Mouse (Mus musculus) intestine, embryonic 14.5 days (tissue): ENCODE measurements around the gene BC107364. TPM values are rescaled to one million over a fixed set of nuclear protein-coding genes. Genes with fewer than 3 reads are reported as not detected.
"Not testable (repeated sequence)": the region's sequence is repeated elsewhere in the genome, so short reads cannot be mapped to it uniquely, and the experiment has no call there.

Source experiments
- ATAC-seq: fragments of 200-750 bp; cut with Nextera tagmentation; replicated peaks from 2 replicates; pipeline ENCODE4 v1.8.0; 2017; ENCODE audit warnings: low read depth, moderate number of reproducible peaks, moderate TSS enrichment, moderate library complexity; ENCODE audit not compliant: low FRiP score, low TSS enrichment
- DNase-seq: peaks from one replicate; pipeline ENCODE4 v3.0.0-alpha.2; 2018; ENCODE audit warnings: low spot score
- H3K27ac ChIP-seq: fragments of 300-500 bp; sonication (generic); 2 replicates; pipeline ENCODE4 v1.5.1; 2014; ENCODE audit warnings: low read depth, mild to moderate bottlenecking, control low read depth
- H3K27me3 ChIP-seq: fragments of 300-500 bp; sonication (generic); replicated peaks from 2 replicates; pipeline ENCODE4 v1.6.1; 2014; ENCODE audit warnings: low read length, control low read depth; ENCODE audit not compliant: control insufficient read depth, insufficient read depth
- H3K36me3 ChIP-seq: fragments of 300-500 bp; sonication (generic); 2 replicates; pipeline ENCODE4 v1.6.1; 2014; ENCODE audit warnings: low read length, control low read depth; ENCODE audit not compliant: control insufficient read depth, insufficient read depth
- H3K4me1 ChIP-seq: fragments of 300-500 bp; sonication (generic); replicated peaks from 2 replicates; pipeline ENCODE4 v1.6.1; 2014; ENCODE audit warnings: low read length, control low read depth, mixed read lengths; ENCODE audit not compliant: control insufficient read depth, insufficient read depth
- H3K4me2 ChIP-seq: fragments of 300-500 bp; sonication (generic); 2 replicates; pipeline ENCODE4 v1.6.1; 2014; ENCODE audit warnings: low read length
- H3K4me3 ChIP-seq: fragments of 300-500 bp; sonication (generic); 2 replicates; pipeline ENCODE4 v1.5.1; 2014; ENCODE audit warnings: low read depth, low read length, control low read depth, mixed read lengths
- H3K9ac ChIP-seq: fragments of 300-500 bp; sonication (generic); 2 replicates; pipeline ENCODE4 v1.6.1; 2014; ENCODE audit warnings: mild to moderate bottlenecking, low read length
- H3K9me3 ChIP-seq: fragments of 300-500 bp; sonication (generic); 2 replicates; pipeline ENCODE4 v1.6.1; 2016; ENCODE audit warnings: low read length, control low read depth; ENCODE audit not compliant: control insufficient read depth
- WGBS: fragments of 180-500 bp; shearing (Covaris S2); extraction: QIAGEN DNeasy Blood & Tissue Kit; methylation state at CpG from one replicate; pipeline ENCODE4 v1.1.7; 2014; 5-methylcytosine and 5-hydroxymethylcytosine counted together
- polyA plus RNA-seq: library from polyadenylated mRNA; unstranded; fragments of >200 nt; fragmentation: Nextera tagmentation; extraction: Ambion mirVana; gene quantifications from 2 replicates; pipeline ENCODE4 v1.2.1, GENCODE M21; 2014

The BC107364 gene
- polyA plus RNA-seq, 1 experiment from 2014 or later = not detected

DNA sequence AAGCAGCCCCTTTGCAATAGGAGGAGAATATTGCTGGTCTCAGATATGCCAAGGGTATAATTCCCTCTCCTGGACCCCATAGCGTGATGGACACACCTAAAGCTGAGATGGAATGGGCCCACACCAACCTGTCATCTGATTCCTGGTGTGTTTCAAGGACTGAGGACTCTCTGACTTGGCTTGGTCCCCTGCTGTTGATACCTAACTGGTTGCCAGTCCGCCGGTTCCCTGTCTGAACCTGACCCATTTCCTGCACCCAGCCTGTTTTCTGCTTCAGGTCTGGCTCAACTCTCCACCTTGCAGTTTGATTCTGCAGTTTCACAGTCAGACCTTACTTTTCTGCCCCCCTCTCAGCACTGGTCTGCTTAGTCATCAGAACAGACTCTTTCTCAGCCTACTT is 17.5 kb upstream of the BC107364 start:
- DNase-seq = no peak
- no peak overlapping the region for H3K27ac ChIP-seq
- WGBS = 81% methylated on average over 3 of the region's 3 CpGs

DNA sequence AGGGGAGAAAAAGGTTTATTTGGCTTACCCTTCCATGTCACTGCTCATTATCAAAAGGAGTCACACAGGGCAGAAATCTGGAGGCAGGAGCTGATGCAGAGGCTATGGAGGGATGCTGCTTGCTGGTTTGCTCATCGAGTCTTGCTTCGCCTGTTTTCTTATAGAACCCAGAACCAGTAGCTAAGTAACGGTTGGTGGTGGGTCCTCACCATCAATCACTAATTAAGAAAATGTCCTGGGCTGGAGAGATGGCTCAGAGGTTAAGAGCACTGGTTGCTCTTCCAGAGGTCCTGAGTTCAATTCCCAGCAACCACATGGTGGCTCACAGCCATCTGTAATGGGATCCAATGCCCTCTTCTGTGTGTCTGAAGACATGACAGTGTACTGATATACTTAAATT is 16.2 kb upstream of the BC107364 start:
- whole genome bisulfite sequencing = 94% methylated on average over 3 of the region's 3 CpGs
- not testable (repeated sequence) for H3K36me3 ChIP-seq, DNase-seq, H3K9ac ChIP-seq, ATAC-seq, H3K27ac ChIP-seq, H3K9me3 ChIP-seq, H3K4me1 ChIP-seq, H3K4me3 ChIP-seq, H3K4me2 ChIP-seq
- H3K27me3 ChIP-seq = peaks cover 16% of the 10 kb centered on the region; the same call in 1 of the 2 replicates

More for the DNA sequence above, 17.5 kb upstream of the BC107364 start:
- H3K4me2 ChIP-seq = no peak overlapping the region
- 0 out of 2 replicates have a peak, but pooled peaks cover 3% of the 10 kb centered on the region for H3K4me1 ChIP-seq
- no peaks in the 10 kb centered on the region for H3K9me3 ChIP-seq
- no peak overlapping the region for H3K9ac ChIP-seq
- H3K36me3 ChIP-seq = no peaks in the 10 kb centered on the region
- H3K27me3 ChIP-seq = peaks cover 20% of the 10 kb centered on the region
- ATAC-seq = no peak
- no peak overlapping the region for H3K4me3 ChIP-seq

DNA sequence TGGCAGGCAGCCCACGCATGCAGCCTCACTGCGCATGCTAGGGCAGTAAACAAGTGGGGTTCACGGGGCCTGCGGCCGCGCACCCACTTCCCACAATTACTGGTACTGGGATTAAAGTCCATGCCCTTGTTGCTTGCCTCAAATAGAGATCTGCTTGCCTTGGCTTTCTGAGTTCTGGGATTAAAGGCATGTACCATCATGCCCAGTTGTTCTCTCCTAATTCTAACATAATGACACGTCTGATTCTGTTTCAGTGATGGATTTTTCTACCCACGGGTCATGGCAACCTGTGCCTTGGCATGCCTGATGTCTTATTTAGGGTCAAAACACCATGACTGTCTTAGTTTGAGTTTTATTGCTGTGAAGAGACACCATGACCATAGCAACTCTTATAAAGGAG is 15.5 kb upstream of the BC107364 start:
- Histone ChIP-seq H3K36me3 (no peaks in the 10 kb centered on the region), H3K9ac (no peak overlapping the region), H3K27me3 (peaks cover 16% of the 10 kb centered on the region; the same call in 1 of the 2 replicates), H3K4me2 (no peak overlapping the region), H3K27ac (no peak overlapping the region), H3K9me3 (no peaks in the 10 kb centered on the region), H3K4me1 (no peaks in the 10 kb centered on the region), H3K4me3 (no peak overlapping the region)
- ATAC-seq (no peak), DNase-seq (no peak)
- 91% methylated on average over 8 of the region's 8 CpGs for WGBS

DNA sequence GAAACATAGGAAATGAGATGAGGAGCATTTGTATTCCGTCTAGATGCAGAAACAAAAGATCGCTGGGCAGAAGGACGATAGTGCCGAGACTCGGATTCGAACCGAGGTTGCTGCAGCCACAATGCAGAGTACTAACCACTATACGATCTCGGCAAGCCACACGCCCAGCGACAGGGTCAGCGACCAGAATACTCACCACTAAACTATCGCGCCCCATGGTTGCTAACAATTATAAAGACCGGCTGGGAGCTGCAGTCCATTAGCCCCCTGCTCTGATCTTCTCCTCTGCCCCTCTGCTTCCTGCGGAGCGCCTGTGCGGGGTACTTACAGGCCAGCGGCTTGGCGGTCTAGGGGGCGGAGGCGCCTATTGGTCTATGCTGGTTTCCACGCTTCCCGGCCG is 11.8 kb upstream of the BC107364 start:
- no peak overlapping the region for H3K9ac ChIP-seq
- no peaks in the 10 kb centered on the region for H3K4me1 ChIP-seq
- no peak overlapping the region for H3K4me3 ChIP-seq
- H3K27ac ChIP-seq = no peak overlapping the region
- ATAC-seq = no peak
- peak; percentile 64 for DNase-seq
- H3K27me3 ChIP-seq = peaks cover 16% of the 10 kb centered on the region; the same call in 1 of the 2 replicates
- H3K9me3 ChIP-seq = no peaks in the 10 kb centered on the region
- no peak overlapping the region for H3K4me2 ChIP-seq
- WGBS = 19% methylated on average over 25 of the region's 25 CpGs
- H3K36me3 ChIP-seq = no peaks in the 10 kb centered on the region

DNA sequence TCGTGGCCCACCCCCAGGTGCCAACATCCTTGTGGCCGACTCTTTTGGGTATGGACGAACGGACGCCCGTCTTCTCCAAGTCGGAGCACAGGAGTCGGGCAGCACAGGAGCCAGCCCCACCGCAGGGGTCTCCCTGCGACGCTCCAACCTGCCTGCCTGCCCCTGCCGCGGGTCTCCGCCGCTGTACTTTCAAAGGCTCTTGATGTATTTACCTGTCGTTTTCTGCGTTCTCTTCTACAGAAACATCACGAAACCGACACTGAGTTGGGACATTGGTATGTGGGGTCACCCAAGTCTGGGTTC is 8.4 kb upstream of the BC107364 start:
- H3K9me3 ChIP-seq = not testable (repeated sequence)
- WGBS = no CpG with 5 or more reads among the region's 19 CpGs

DNA sequence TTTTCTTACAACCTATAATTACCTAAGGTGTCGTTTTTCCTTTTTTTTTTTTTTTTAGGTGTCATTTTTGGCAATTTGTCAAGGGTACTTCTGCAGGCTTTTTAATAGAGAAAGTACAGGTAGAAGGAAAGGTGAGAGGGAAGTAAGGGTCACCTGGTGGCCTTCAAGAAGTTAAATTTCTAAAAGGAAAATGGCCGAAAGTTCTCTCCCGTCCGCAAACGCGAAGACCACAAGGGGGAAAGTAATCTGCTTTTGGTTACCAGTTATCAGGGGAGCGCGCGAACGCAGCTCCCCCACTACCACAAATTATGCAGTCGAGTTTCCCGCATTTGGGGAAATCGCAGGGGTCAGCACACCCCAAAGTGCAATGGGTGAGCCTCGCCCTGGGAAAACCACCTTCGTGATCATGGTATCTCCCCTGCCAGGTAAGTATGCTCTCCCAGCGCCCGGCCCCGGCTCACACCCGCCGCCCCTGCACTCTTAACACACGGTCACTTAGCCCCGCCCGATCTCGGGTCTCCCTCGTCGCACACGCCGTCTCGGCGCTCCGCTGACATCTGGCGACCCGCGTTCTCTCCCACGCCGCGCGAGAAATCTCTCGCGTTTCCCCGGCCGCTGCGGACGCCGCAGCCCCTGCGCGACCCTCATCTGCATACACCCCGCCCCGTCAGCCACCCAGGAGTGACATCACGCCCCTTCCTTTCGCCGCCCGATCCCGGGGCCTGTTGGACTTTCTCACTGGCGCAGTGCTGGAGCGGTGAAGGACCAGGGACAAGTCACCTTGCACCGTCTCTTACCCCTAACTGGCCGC is 7.9 kb upstream of the BC107364 start:
- H3K4me1 ChIP-seq, H3K27ac ChIP-seq, DNase-seq, H3K9me3 ChIP-seq, H3K36me3 ChIP-seq, H3K4me2 ChIP-seq, H3K4me3 ChIP-seq, H3K9ac ChIP-seq: not testable (repeated sequence)
- 0% methylated on average over 1 of the region's 58 CpGs for WGBS
- H3K27me3 ChIP-seq = peaks cover 14% of the 10 kb centered on the region
- ATAC-seq = peak; percentile 91

More for the DNA sequence above, 8.4 kb upstream of the BC107364 start:
- H3K4me1 ChIP-seq, H3K36me3 ChIP-seq, H3K9ac ChIP-seq, H3K4me2 ChIP-seq, DNase-seq, ATAC-seq, H3K4me3 ChIP-seq, H3K27ac ChIP-seq: not testable (repeated sequence)
- peaks cover 16% of the 10 kb centered on the region; the same call in 1 of the 2 replicates for H3K27me3 ChIP-seq

DNA sequence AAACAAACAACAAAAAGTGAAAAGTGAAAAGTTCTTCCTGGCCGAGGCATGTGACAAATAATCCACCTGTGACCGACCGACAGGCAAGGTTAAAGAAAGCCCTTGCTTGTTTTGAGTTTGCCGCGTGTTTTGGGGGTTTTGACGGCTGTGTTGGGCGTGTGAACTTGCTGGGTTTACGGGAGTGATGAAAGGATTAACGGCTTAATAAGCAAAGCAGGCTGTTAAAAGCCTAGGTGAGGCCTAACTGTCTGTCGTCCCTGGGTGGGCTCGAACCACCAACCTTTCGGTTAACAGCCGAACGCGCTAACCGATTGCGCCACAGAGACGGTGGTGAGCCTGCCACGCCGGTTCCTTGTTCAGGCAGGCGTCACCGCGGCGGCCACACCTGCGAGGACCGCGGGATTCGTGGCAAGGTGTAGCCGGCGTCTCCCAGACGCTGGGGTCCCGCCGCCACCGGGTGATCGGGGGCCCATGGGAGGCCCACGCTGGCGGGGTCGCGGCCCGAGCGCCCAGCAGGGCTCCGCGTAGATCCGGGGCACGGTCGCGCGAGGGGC is 6.9 kb upstream of the BC107364 start:
- not testable (repeated sequence) for H3K4me1 ChIP-seq, H3K4me2 ChIP-seq, H3K9ac ChIP-seq, H3K27ac ChIP-seq, H3K9me3 ChIP-seq, H3K4me3 ChIP-seq, DNase-seq, H3K36me3 ChIP-seq
- ATAC-seq = peak; percentile 20; the same call in 1 of the 2 replicates
- peaks cover 11% of the 10 kb centered on the region for H3K27me3 ChIP-seq
- WGBS = no CpG with 5 or more reads among the region's 48 CpGs

DNA sequence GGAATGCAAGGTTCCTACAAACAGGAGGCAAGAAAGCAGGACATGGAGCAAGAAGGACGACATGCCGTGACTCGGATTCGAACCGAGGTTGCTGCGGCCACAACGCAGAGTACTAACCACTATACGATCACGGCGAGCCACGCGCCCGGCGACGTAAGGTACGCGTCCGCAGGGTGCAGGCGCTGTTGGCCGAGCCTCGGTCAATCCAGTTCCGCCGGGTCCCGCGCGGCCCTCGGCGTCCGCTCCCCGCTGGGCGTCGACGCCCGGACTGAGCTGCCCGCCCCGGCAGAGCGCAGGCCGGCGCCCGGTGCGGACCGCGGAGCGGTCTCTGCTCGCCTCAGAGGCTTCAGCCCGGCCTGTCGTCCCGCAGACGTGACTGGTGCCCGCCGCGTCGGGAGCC is 5.9 kb upstream of the BC107364 start:
- not testable (repeated sequence) for H3K9me3 ChIP-seq, H3K4me2 ChIP-seq, H3K4me1 ChIP-seq, H3K27ac ChIP-seq, H3K36me3 ChIP-seq, H3K27me3 ChIP-seq, H3K4me3 ChIP-seq, H3K9ac ChIP-seq, DNase-seq
- no CpG with 5 or more reads among the region's 53 CpGs for WGBS
- peak; percentile 48 for ATAC-seq
